Mouse (Mus musculus) G1E (cell line): ENCODE measurements around the gene Galc. TPM values are rescaled to one million over a fixed set of nuclear protein-coding genes. Genes with fewer than 3 reads are reported as not detected.

Source experiments
- ATAC-seq: 2 replicates; pipeline ENCODE4 v1.8.0; 2016; ENCODE audit warnings: mild to moderate bottlenecking; ENCODE audit not compliant: insufficient number of reproducible peaks, poor library complexity, low FRiP score, severe bottlenecking; ENCODE audit errors: extremely low read depth
- DNase-seq: peaks from one replicate; pipeline ENCODE4 v3.0.0; 2012; ENCODE audit warnings: low spot score
- H3K27me3 ChIP-seq: 2 replicates; pipeline ENCODE4 v1.6.1; 2012; ENCODE audit warnings: mild to moderate bottlenecking, low read length, inconsistent platforms; ENCODE audit not compliant: insufficient read depth
- H3K36me3 ChIP-seq: replicated peaks from 2 replicates; pipeline ENCODE3; 2012; ENCODE audit warnings: mild to moderate bottlenecking, inconsistent platforms
- H3K4me1 ChIP-seq: 2 replicates; pipeline ENCODE4 v1.6.1; 2012; ENCODE audit warnings: low read depth, low read length, inconsistent platforms, mixed read lengths; ENCODE audit not compliant: insufficient read depth
- H3K4me3 ChIP-seq: 2 replicates; pipeline ENCODE4 v1.5.1; 2012; ENCODE audit warnings: low read depth, mild to moderate bottlenecking, inconsistent platforms, low read length, moderate library complexity, mixed read lengths
- H3K9me3 ChIP-seq: replicated peaks from 2 replicates; pipeline ENCODE4 v1.6.1; 2012; ENCODE audit warnings: inconsistent platforms
- CTCF ChIP-seq: IDR thresholded peaks from 2 replicates; pipeline ENCODE4 v1.5.1; 2012; ENCODE audit warnings: low read depth, low read length, inconsistent platforms, mixed read lengths
- GATA1 ChIP-seq: IDR thresholded peaks from 2 replicates; pipeline ENCODE4 v1.6.1; 2012; ENCODE audit warnings: borderline replicate concordance, low read length, inconsistent platforms, mixed read lengths
- GATA2 ChIP-seq: IDR thresholded peaks from 2 replicates; pipeline ENCODE4 v1.6.1; 2012; ENCODE audit warnings: low read depth, low read length, inconsistent platforms, borderline replicate concordance
- POLR2AphosphoS5 ChIP-seq: IDR thresholded peaks from 2 replicates; pipeline ENCODE4 v1.6.1; 2012; ENCODE audit warnings: low read depth, low read length, inconsistent platforms; ENCODE audit not compliant: insufficient replicate concordance
- TAL1 ChIP-seq: conservative IDR thresholded peaks from 2 replicates; pipeline ENCODE4 v1.6.1; 2012; ENCODE audit warnings: low read depth, low read length, inconsistent platforms, mixed read lengths
- polyA plus RNA-seq: library from polyadenylated mRNA; stranded (reverse); fragments of >175 nt; gene quantifications from 2 replicates; pipeline ENCODE4 v1.2.3, GENCODE M21; 2012
- total RNA-seq, 2 experiments: library from RNA; stranded (forward) in 1 of 2; stranded (reverse) in 1 of 2; fragments of 200-1000 nt in 1 of 2; fragments of >200 nt in 1 of 2; fragmentation: Nextera tagmentation in 1 of 2; gene quantifications; 2 replicates each; pipeline ENCODE4 v1.2.3; 2014 to 2017

The Galc gene
- total and polyA plus RNA-seq, 3 experiments: 10.1 to 174 (median 131) TPM

GRCm38 (mm10) chr12:98272433-98272832, 13.2 kb upstream of the Galc start:
- H3K27me3 ChIP-seq: no peaks in the 10 kb centered on the region; the same call in 1 of the 2 replicates
- ATAC-seq (no peak), DNase-seq (no peak)
- peaks cover 36% of the 10 kb centered on the region for H3K36me3 ChIP-seq
- no peak overlapping the region for H3K4me3 ChIP-seq
- H3K9me3 ChIP-seq: no peaks in the 10 kb centered on the region
- TF ChIP-seq POLR2AphosphoS5: no peak
- H3K4me1 ChIP-seq: peaks cover 63% of the 10 kb centered on the region

DNA sequence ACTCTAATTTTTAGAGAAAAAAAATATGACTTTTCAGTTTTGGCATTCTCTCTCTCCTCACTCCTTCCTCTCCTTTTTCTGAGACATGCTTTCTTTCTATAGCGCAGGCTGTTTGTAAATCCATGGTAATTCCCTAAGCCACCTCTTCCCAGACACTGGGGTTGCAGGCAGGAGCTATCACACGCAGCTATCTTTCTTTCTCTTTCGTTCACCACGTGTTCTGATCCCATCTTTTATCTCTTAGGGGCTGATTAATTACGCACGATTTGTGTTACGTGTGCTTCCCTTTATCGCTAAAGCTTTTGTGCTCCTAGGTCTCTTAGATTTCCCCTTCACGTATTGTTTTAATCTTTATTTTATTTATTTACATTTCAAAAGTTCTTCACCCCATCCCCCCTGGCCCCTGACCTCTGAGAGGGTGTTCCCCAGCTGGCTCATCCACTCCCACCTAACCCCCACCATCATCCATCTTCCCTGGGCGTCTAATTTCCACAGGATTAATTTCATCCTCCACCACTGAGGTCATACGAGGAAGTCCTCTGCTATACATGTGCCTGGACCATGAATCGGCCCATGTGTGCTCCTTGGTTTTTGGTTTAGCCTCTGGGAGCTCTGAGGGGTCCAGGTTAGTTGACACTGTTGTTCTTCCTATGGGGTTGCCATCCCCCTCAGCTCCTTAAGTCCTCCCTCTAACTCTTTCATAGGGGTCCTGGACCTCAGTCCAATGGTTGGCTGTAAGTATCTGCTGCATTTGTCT, 11.7 kb upstream of the Galc start:
- H3K9me3 ChIP-seq: no peaks in the 10 kb centered on the region
- peaks cover 32% of the 10 kb centered on the region for H3K36me3 ChIP-seq
- TF ChIP-seq POLR2AphosphoS5 (no peak), GATA2 (no peak), GATA1 (no peak), TAL1 (no peak), CTCF (no peak)
- no peaks in the 10 kb centered on the region; the same call in 1 of the 2 replicates for H3K27me3 ChIP-seq
- H3K4me1 ChIP-seq: peaks cover 68% of the 10 kb centered on the region
- DNase-seq: no peak
- ATAC-seq: peak; percentile 32
- H3K4me3 ChIP-seq: peak overlapping the region; percentile 64; the same call in 1 of the 2 replicates

DNA sequence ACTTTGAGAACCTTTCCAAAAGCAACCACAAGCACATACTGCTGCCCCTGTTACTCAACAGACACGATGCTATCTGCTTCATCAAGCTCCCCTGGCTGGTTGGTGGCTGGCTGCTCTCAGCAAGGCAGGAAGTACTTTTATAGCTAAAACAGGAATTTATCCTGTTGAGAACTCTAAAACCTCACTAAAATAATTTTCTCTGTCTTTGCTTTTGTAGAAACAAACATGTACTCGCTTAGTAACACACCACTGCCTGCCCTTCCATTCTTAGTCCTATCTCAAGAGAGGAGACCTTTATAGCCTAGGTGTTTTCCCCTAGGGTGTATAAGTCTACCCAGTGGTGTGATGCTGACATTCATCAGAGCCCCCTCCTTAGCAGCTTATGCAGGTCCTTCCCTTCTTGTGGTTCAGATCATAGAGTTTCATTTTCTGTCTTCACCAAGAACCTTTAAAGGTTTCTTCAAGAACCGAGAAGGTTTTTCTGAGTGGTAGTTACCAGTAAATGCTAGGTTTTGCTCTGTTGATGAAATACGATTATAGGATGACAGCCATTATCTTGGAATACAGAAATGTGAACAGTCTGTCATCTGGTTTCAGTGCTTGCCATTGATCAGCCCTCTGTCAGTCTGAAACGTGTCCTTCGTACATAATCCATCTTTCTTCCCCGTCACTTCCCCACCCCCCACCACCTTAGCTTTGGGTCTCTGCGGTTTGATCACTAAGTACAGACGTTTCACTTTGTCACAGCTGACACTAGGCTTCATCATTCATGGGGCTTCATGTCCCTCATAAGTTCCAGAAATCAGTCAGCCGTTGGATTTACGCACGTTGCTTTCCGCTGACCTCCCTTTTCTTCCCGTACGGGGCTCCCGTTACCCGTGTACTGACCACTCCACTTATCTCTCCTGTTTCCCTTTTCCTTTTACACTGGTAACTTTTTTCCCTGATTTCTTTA, 10.8 kb upstream of the Galc start:
- TF ChIP-seq TAL1 (no peak), GATA2 (no peak), CTCF (no peak), POLR2AphosphoS5 (peak; percentile 55; the same call in 1 of the 2 replicates)
- H3K4me3 ChIP-seq: peak overlapping the region; percentile 64
- ATAC-seq (peak; percentile 59), DNase-seq (peak; percentile 70)
- no peaks in the 10 kb centered on the region for H3K9me3 ChIP-seq
- peaks cover 68% of the 10 kb centered on the region for H3K4me1 ChIP-seq
- H3K36me3 ChIP-seq: peaks cover 24% of the 10 kb centered on the region
- H3K27me3 ChIP-seq: no peaks in the 10 kb centered on the region; the same call in 1 of the 2 replicates

- ATAC-seq (0 out of 2 replicates have a peak, but pooled peaks have one; percentile 10), DNase-seq (no peak)
- Histone ChIP-seq H3K9me3 (no peaks in the 10 kb centered on the region), H3K36me3 (peaks cover 17% of the 10 kb centered on the region), H3K27me3 (no peaks in the 10 kb centered on the region; the same call in 1 of the 2 replicates), H3K4me3 (peak within 1 kb of the TSS; percentile 64), H3K4me1 (peaks cover 77% of the 10 kb centered on the region)
- TF ChIP-seq POLR2AphosphoS5 (no peak), TAL1 (no peak), GATA2 (no peak), CTCF (no peak), GATA1 (no peak)
These were observed 9.4 kb upstream of the Galc start, which contains the start of gene Gpr65 for GRCm38 (mm10) chr12:98268441-98269369. Gene Gpr65, plus strand, starts transcription at chr12:98268635.

GRCm38 (mm10) chr12:98265697-98266096, 6.4 kb upstream of the Galc start:
- no peaks in the 10 kb centered on the region for H3K9me3 ChIP-seq
- ATAC-seq: no peak
- DNase-seq: no peak
- no peak for TF ChIP-seq POLR2AphosphoS5
- TF ChIP-seq GATA1: no peak
- TF ChIP-seq CTCF: no peak
- TF ChIP-seq TAL1: no peak
- no peak for TF ChIP-seq GATA2
- no peaks in the 10 kb centered on the region; the same call in 1 of the 2 replicates for H3K27me3 ChIP-seq
- H3K36me3 ChIP-seq: no peaks in the 10 kb centered on the region
- H3K4me1 ChIP-seq: peaks cover 72% of the 10 kb centered on the region
- H3K4me3 ChIP-seq: no peak overlapping the region
